Mouse (Mus musculus): Measurements from ENCODE around the gene C2cd4a. TPM values are rescaled to one million over a fixed set of nuclear protein-coding genes. Genes with fewer than 3 reads are reported as not detected.

Gene C2cd4a
- polyA plus RNA-seq, 1 experiment from 2014 or later, result not detected

GRCm38 (mm10) chr9:67823131-67823530 is 9.0 kb downstream of the C2cd4a start:
- Histone ChIP-seq H3K27me3 (ENCODE audit: control insufficient read depth, insufficient read depth, low read length) (no peaks in the 10 kb centered on the region), H3K27ac (ENCODE audit: low read depth, low read length) (no peak overlapping the region), H3K4me3 (ENCODE audit: low read depth, low read length) (no peak overlapping the region), H3K4me2 (no peak overlapping the region), H3K9me3 (ENCODE audit: control insufficient read depth, low read length) (no peaks in the 10 kb centered on the region), H3K9ac (ENCODE audit: low read length) (no peak overlapping the region), H3K36me3 (ENCODE audit: control insufficient read depth, insufficient read depth, low read length) (no peaks in the 10 kb centered on the region), H3K4me1 (ENCODE audit: control insufficient read depth, insufficient read depth, low read length) (no peaks in the 10 kb centered on the region)
- ATAC-seq (ENCODE audit: low FRiP score), result no peak
- no peak for DNase-seq (ENCODE audit: low spot score, missing footprints)
- 79% methylated on average over 5 of the region's 5 CpGs for WGBS

DNA sequence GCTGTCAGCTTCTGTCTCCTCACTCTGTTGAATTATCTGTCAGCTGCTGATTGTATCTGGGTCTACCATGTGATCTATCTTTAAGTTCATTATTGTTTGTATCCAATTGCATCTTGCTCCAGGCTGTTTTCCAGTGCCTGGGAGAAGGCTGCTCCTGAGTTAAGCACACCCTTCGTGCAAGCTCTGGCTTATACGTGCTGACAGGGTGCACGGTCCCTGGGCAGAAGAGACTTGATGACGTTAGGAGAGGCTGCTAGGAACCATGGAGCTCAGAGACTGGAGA is 13.5 kb downstream of the C2cd4a start:
- ATAC-seq (ENCODE audit: low FRiP score) (no peak), DNase-seq (ENCODE audit: low spot score, missing footprints) (no peak)
- Histone ChIP-seq H3K4me1 (ENCODE audit: control insufficient read depth, insufficient read depth, low read length) (no peaks in the 10 kb centered on the region; the same call in 1 of the 2 replicates), H3K27me3 (ENCODE audit: control insufficient read depth, insufficient read depth, low read length) (no peaks in the 10 kb centered on the region), H3K9me3 (ENCODE audit: control insufficient read depth, low read length) (no peaks in the 10 kb centered on the region), H3K36me3 (ENCODE audit: control insufficient read depth, insufficient read depth, low read length) (no peaks in the 10 kb centered on the region), H3K27ac (ENCODE audit: low read depth, low read length) (no peak overlapping the region), H3K4me2 (no peak overlapping the region), H3K9ac (ENCODE audit: low read length) (no peak overlapping the region), H3K4me3 (ENCODE audit: low read depth, low read length) (no peak overlapping the region)
- 92% methylated on average over 4 of the region's 4 CpGs for WGBS

- DNase-seq (ENCODE audit: low spot score, missing footprints), result no peak
- Histone ChIP-seq H3K4me2 (no peak overlapping the region), H3K9me3 (ENCODE audit: control insufficient read depth, low read length) (no peaks in the 10 kb centered on the region), H3K9ac (ENCODE audit: low read length) (no peak overlapping the region), H3K4me1 (ENCODE audit: control insufficient read depth, insufficient read depth, low read length) (no peaks in the 10 kb centered on the region; the same call in 1 of the 2 replicates), H3K4me3 (ENCODE audit: low read depth, low read length) (no peak overlapping the region), H3K27me3 (ENCODE audit: control insufficient read depth, insufficient read depth, low read length) (no peaks in the 10 kb centered on the region), H3K36me3 (ENCODE audit: control insufficient read depth, insufficient read depth, low read length) (no peaks in the 10 kb centered on the region), H3K27ac (ENCODE audit: low read depth, low read length) (no peak overlapping the region)
- no peak for ATAC-seq (ENCODE audit: low FRiP score)
- 69% methylated on average over 10 of the region's 10 CpGs for WGBS
Measured at GRCm38 (mm10) chr9:67817898-67818667, 14.0 kb downstream of the C2cd4a start.

- H3K27me3 ChIP-seq (ENCODE audit: control insufficient read depth, insufficient read depth, low read length), result no peaks in the 10 kb centered on the region
- no peak overlapping the region for H3K4me2 ChIP-seq
- no peak overlapping the region for H3K27ac ChIP-seq (ENCODE audit: low read depth, low read length)
- 76% methylated on average over 2 of the region's 2 CpGs for WGBS
- no peaks in the 10 kb centered on the region for H3K9me3 ChIP-seq (ENCODE audit: control insufficient read depth, low read length)
- H3K4me1 ChIP-seq (ENCODE audit: control insufficient read depth, insufficient read depth, low read length), result no peaks in the 10 kb centered on the region; the same call in 1 of the 2 replicates
- H3K4me3 ChIP-seq (ENCODE audit: low read depth, low read length), result no peak overlapping the region
- no peak for ATAC-seq (ENCODE audit: low FRiP score)
- no peaks in the 10 kb centered on the region for H3K36me3 ChIP-seq (ENCODE audit: control insufficient read depth, insufficient read depth, low read length)
- no peak overlapping the region for H3K9ac ChIP-seq (ENCODE audit: low read length)
- DNase-seq (ENCODE audit: low spot score, missing footprints), result no peak
Measured at GRCm38 (mm10) chr9:67816172-67816928, 15.8 kb downstream of the C2cd4a start.

GRCm38 (mm10) chr9:67813665-67814337 is 18.3 kb downstream of the C2cd4a start:
- DNase-seq (ENCODE audit: low spot score, missing footprints) (no peak), ATAC-seq (ENCODE audit: low FRiP score) (no peak)
- WGBS, result 18% methylated on average over 8 of the region's 8 CpGs
- no peaks in the 10 kb centered on the region for H3K9me3 ChIP-seq (ENCODE audit: control insufficient read depth, low read length)
- no peaks in the 10 kb centered on the region for H3K27me3 ChIP-seq (ENCODE audit: control insufficient read depth, insufficient read depth, low read length)
- no peak overlapping the region for H3K4me2 ChIP-seq
- H3K4me1 ChIP-seq (ENCODE audit: control insufficient read depth, insufficient read depth, low read length), result no peaks in the 10 kb centered on the region; the same call in 1 of the 2 replicates
- H3K9ac ChIP-seq (ENCODE audit: low read length), result no peak overlapping the region
- no peak overlapping the region for H3K4me3 ChIP-seq (ENCODE audit: low read depth, low read length)
- H3K27ac ChIP-seq (ENCODE audit: low read depth, low read length), result no peak overlapping the region
- no peaks in the 10 kb centered on the region for H3K36me3 ChIP-seq (ENCODE audit: control insufficient read depth, insufficient read depth, low read length)

GRCm38 (mm10) chr9:67813171-67813570 is 19.0 kb downstream of the C2cd4a start:
- DNase-seq (ENCODE audit: low spot score, missing footprints) (no peak), ATAC-seq (ENCODE audit: low FRiP score) (no peak)
- H3K36me3 ChIP-seq (ENCODE audit: control insufficient read depth, insufficient read depth, low read length), result no peaks in the 10 kb centered on the region
- no peak overlapping the region for H3K4me2 ChIP-seq
- H3K27ac ChIP-seq (ENCODE audit: low read depth, low read length), result no peak overlapping the region
- H3K9me3 ChIP-seq (ENCODE audit: control insufficient read depth, low read length), result no peaks in the 10 kb centered on the region
- H3K4me3 ChIP-seq (ENCODE audit: low read depth, low read length), result no peak overlapping the region
- 80% methylated on average over 4 of the region's 4 CpGs for WGBS
- H3K27me3 ChIP-seq (ENCODE audit: control insufficient read depth, insufficient read depth, low read length), result no peaks in the 10 kb centered on the region
- H3K4me1 ChIP-seq (ENCODE audit: control insufficient read depth, insufficient read depth, low read length), result no peaks in the 10 kb centered on the region; the same call in 1 of the 2 replicates
- no peak overlapping the region for H3K9ac ChIP-seq (ENCODE audit: low read length)

DNA sequence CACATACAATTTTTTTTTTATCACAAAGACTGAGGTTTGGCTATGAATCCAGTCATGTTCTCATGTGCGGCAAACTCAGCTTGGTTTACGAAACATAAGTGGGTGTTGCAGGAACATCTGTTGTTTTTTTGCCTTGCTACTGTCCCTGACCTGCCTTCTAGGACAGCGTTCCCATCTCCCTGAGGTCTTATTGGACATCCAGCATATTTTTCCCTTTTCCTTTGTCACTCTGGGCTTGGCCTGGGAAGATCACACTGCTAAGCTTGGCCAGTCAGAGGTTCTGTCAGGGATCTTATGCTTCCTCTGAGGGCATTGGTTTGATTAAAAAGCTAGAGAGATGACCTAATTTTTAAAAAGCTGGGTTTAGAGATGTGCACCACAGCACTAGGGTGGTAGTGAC is 21.0 kb downstream of the C2cd4a start:
- Histone ChIP-seq H3K4me1 (ENCODE audit: control insufficient read depth, insufficient read depth, low read length) (no peaks in the 10 kb centered on the region; the same call in 1 of the 2 replicates), H3K36me3 (ENCODE audit: control insufficient read depth, insufficient read depth, low read length) (no peaks in the 10 kb centered on the region), H3K27ac (ENCODE audit: low read depth, low read length) (no peak overlapping the region), H3K27me3 (ENCODE audit: control insufficient read depth, insufficient read depth, low read length) (no peaks in the 10 kb centered on the region), H3K4me3 (ENCODE audit: low read depth, low read length) (no peak overlapping the region), H3K9ac (ENCODE audit: low read length) (no peak overlapping the region), H3K4me2 (no peak overlapping the region), H3K9me3 (ENCODE audit: control insufficient read depth, low read length) (no peaks in the 10 kb centered on the region)
- 94% methylated on average over 3 of the region's 3 CpGs for WGBS
- DNase-seq (ENCODE audit: low spot score, missing footprints) (no peak), ATAC-seq (ENCODE audit: low FRiP score) (no peak)

DNA sequence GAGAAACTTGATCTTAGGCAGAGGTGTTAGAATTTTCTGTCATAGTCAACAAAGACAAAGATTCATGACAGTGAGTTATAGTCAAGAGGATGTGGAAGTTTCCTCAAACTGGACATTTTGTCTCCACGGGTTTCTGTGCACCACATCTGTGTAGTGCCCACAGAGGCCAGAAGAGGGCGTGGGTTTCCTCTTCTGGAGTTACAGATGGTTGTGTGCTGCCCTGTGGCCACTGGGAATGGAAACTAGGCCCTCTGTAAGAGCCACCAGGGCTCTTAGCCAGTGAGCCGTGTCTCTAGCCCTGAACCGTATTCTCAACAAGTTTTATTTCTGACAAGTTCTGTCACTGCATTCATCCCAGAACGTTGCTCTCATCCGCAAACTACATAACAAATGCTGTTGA is 21.6 kb downstream of the C2cd4a start:
- Histone ChIP-seq H3K4me1 (ENCODE audit: control insufficient read depth, insufficient read depth, low read length) (no peaks in the 10 kb centered on the region; the same call in 1 of the 2 replicates), H3K27ac (ENCODE audit: low read depth, low read length) (no peak overlapping the region), H3K9ac (ENCODE audit: low read length) (no peak overlapping the region), H3K27me3 (ENCODE audit: control insufficient read depth, insufficient read depth, low read length) (no peaks in the 10 kb centered on the region), H3K4me2 (no peak overlapping the region), H3K4me3 (ENCODE audit: low read depth, low read length) (no peak overlapping the region), H3K9me3 (ENCODE audit: control insufficient read depth, low read length) (no peaks in the 10 kb centered on the region), H3K36me3 (ENCODE audit: control insufficient read depth, insufficient read depth, low read length) (no peaks in the 10 kb centered on the region)
- ATAC-seq (ENCODE audit: low FRiP score) (no peak), DNase-seq (ENCODE audit: low spot score, missing footprints) (no peak)
- 65% methylated on average over 6 of the region's 6 CpGs for WGBS

- no peak for ATAC-seq (ENCODE audit: low FRiP score)
- Histone ChIP-seq H3K4me2 (no peak overlapping the region), H3K9ac (ENCODE audit: low read length) (no peak overlapping the region), H3K27ac (ENCODE audit: low read depth, low read length) (no peak overlapping the region), H3K9me3 (ENCODE audit: control insufficient read depth, low read length) (no peaks in the 10 kb centered on the region), H3K36me3 (ENCODE audit: control insufficient read depth, insufficient read depth, low read length) (no peaks in the 10 kb centered on the region), H3K4me3 (ENCODE audit: low read depth, low read length) (no peak overlapping the region), H3K4me1 (ENCODE audit: control insufficient read depth, insufficient read depth, low read length) (no peaks in the 10 kb centered on the region), H3K27me3 (ENCODE audit: control insufficient read depth, insufficient read depth, low read length) (no peaks in the 10 kb centered on the region)
- 79% methylated on average over 5 of the region's 5 CpGs for WGBS
- no peak for DNase-seq (ENCODE audit: low spot score, missing footprints)
Measured at GRCm38 (mm10) chr9:67807000-67807399, 25.1 kb downstream of the C2cd4a start.

All from midbrain, embryonic 11.5 days (tissue).